Mouse (Mus musculus) cortical plate, adult 2 months (tissue): ENCODE data around the gene Tcea3.

ENCODE experiments used
- CTCF ChIP-seq: fragments of 200-500 bp; IDR thresholded peaks from 2 replicates; pipeline ENCODE4 v1.5.1; 2011; ENCODE audit warnings: mild to moderate bottlenecking, control low read depth, low read length; ENCODE audit not compliant: insufficient read depth; ENCODE audit errors: extremely low read depth
- POLR2A ChIP-seq: fragments of 200-500 bp; IDR thresholded peaks from 2 replicates; pipeline ENCODE4 v1.6.1; 2011; ENCODE audit warnings: mild to moderate bottlenecking, low read length, control low read depth; ENCODE audit not compliant: insufficient read depth; ENCODE audit errors: extremely low read depth

DNA sequence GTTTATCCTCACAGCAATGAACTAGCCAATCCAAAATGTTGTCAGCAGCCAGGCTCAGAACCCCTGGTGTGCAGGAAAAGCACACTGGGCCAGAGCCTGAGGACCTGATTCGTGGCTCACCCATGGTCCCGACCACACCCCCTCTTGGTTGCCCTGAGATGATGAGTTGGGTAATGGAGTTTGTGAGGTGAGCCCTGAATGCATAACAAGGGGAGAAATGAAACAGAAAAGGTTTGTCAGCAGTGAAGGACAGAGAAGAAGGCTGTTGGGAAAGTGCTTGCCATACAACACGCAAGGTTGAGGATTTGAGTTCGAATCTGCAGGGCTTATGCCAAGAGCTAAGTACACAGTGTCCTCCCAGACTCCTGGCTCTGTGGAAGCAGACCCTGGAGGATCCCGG, 1.8 kb upstream of the Tcea3 start:
- TF ChIP-seq CTCF, result no peak
- no peak for TF ChIP-seq POLR2A
